Mouse (Mus musculus) brain, embryonic 14.5 days (tissue): ENCODE data around the gene Rnd2.
"Not testable (repeated sequence)": the region's sequence is repeated elsewhere in the genome, so short reads cannot be mapped to it uniquely, and the experiment has no call there.

Experiments
- CTCF ChIP-seq: fragments of 200-500 bp; IDR thresholded peaks from 2 replicates; pipeline ENCODE4 v1.5.1; 2012; ENCODE audit warnings: inconsistent platforms, mild to moderate bottlenecking, moderate library complexity, borderline replicate concordance; ENCODE audit not compliant: insufficient read depth, insufficient read length; ENCODE audit errors: extremely low read depth
- POLR2A ChIP-seq: fragments of 200-500 bp; IDR thresholded peaks from 2 replicates; pipeline ENCODE4 v1.6.1; 2012; ENCODE audit warnings: mild to moderate bottlenecking, inconsistent platforms, borderline replicate concordance; ENCODE audit not compliant: poor library complexity, insufficient read depth, insufficient read length, severe bottlenecking; ENCODE audit errors: extremely low read depth

DNA sequence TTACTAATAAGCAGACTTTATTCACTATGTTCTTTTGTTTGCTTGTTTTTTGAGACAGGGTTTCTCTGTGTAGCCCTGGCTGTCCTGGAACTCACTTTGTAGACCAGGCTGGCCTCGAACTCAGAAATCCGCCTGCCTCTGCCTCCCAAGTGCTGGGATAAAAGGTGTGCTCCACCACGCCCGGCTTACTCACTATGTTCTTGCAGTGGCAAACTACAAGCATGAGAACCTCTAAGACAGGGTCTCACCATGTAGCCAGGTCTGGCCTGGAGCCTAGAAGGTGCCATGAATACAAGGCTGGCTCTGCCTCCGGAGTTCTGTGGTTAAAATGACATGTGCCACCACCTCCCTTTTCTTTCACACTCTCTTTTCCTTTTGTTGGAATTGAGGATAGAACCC, 1.8 kb downstream of the Rnd2 start:
- TF ChIP-seq CTCF, POLR2A: not testable (repeated sequence)
